Mouse (Mus musculus) layer of hippocampus, postnatal 14 days (tissue): Measurements from ENCODE around the gene Pbx1. TPM values are rescaled to one million over a fixed set of nuclear protein-coding genes. Genes with fewer than 3 reads are reported as not detected.
"Not testable (repeated sequence)": the region's sequence is repeated elsewhere in the genome, so short reads cannot be mapped to it uniquely, and the experiment has no call there.

ENCODE experiments used
- DNase-seq, 2 experiments: peaks; one replicate each; pipeline ENCODE4 v3.0.0; 2021 to 2022; ENCODE audit warnings: low spot score in 2 of 2, mixed read lengths in 1 of 2
- long read RNA-seq, 2 experiments: library from polyadenylated mRNA; stranded (forward); transcript quantifications; one replicate each; pipeline ENCODE4 v2.0.0; 2021
- total RNA-seq, 2 experiments: library from RNA; stranded (reverse); gene quantifications; 2 replicates each; pipeline ENCODE4 v1.2.3; 2021

The Pbx1 gene
- total RNA-seq = 100 to 1,000 TPM; 103 to 106 TPM
- long read RNA-seq, experiment 1, partial matches to known transcripts = 5 of 21 reads
- long read RNA-seq, experiment 1, other reads (novel, unspliced or antisense) = 16 of 21 reads
- long read RNA-seq, experiment 2, partial matches to known transcripts = 5 of 23 reads
- long read RNA-seq, experiment 2, other reads (novel, unspliced or antisense) = 18 of 23 reads

- DNase-seq = not testable (repeated sequence)
Observed at GRCm38 (mm10) chr1:168432232-168432280, at the start of gene Pbx1. TSS of gene Pbx1 (minus strand) at chr1:168432270.

- peak in 1 of 2 experiments; percentile 56 for DNase-seq
Observed at GRCm38 (mm10) chr1:168479626-168480025, 47.6 kb upstream of the Pbx1 start.

GRCm38 (mm10) chr1:168478829-168479228 is 46.8 kb upstream of the Pbx1 start:
- DNase-seq = no peak

GRCm38 (mm10) chr1:168476917-168477316 is 44.8 kb upstream of the Pbx1 start:
- DNase-seq = no peak

GRCm38 (mm10) chr1:168476216-168476897 is 44.3 kb upstream of the Pbx1 start:
- no peak for DNase-seq

- no peak for DNase-seq
Observed at GRCm38 (mm10) chr1:168475579-168476208, 43.6 kb upstream of the Pbx1 start.

- no peak for DNase-seq
Observed at GRCm38 (mm10) chr1:168473255-168474069, 41.4 kb upstream of the Pbx1 start.

- DNase-seq = no peak
Observed at GRCm38 (mm10) chr1:168472545-168473254, 40.6 kb upstream of the Pbx1 start.

- no peak for DNase-seq
Observed at GRCm38 (mm10) chr1:168459426-168459825, 27.4 kb upstream of the Pbx1 start.

- DNase-seq = no peak
Observed at GRCm38 (mm10) chr1:168457191-168457747, 25.2 kb upstream of the Pbx1 start.

GRCm38 (mm10) chr1:168455178-168455577 is 23.1 kb upstream of the Pbx1 start:
- no peak for DNase-seq

- DNase-seq = no peak
Observed at GRCm38 (mm10) chr1:168433671-168434070, 1.6 kb upstream of the Pbx1 start.

GRCm38 (mm10) chr1:168432281-168432725 is 233 bp upstream of the Pbx1 start:
- peak; percentile 91 to 98 for DNase-seq

- DNase-seq = peak in 1 of 2 experiments; percentile 81
Observed at GRCm38 (mm10) chr1:168431711-168432231, 299 bp downstream of the Pbx1 start.

- no peak for DNase-seq
Observed at GRCm38 (mm10) chr1:168430868-168431710, 981 bp downstream of the Pbx1 start.

GRCm38 (mm10) chr1:168429856-168430644 is 2.0 kb downstream of the Pbx1 start:
- no peak for DNase-seq

- no peak for DNase-seq
Observed at GRCm38 (mm10) chr1:168429406-168429805, 2.7 kb downstream of the Pbx1 start.

- no peak for DNase-seq
Observed at GRCm38 (mm10) chr1:168428255-168428654, 3.8 kb downstream of the Pbx1 start.

- no peak for DNase-seq
Observed at GRCm38 (mm10) chr1:168427596-168427995, 4.5 kb downstream of the Pbx1 start.
